Mouse (Mus musculus): Measurements from ENCODE around the gene Adam8. TPM values are rescaled to one million over a fixed set of nuclear protein-coding genes. Genes with fewer than 3 reads are reported as not detected.

Gene Adam8
- 2.8 and 4.0 TPM in 2 replicates for polyA plus RNA-seq (2015; fragmentation: Nextera tagmentation; extraction: Ambion mirVana)

GRCm38 (mm10) chr7:139992406-139992805 is at the start of gene Adam8:
Gene Adam8, minus strand, starts transcription at chr7:139992562.
- no peak within 1 kb of the TSS for H3K9ac ChIP-seq
- no peak within 1 kb of the TSS for H3K4me2 ChIP-seq (replicated peaks)
- WGBS: 34% methylated on average over 7 of the region's 7 CpGs
- H3K36me3 ChIP-seq: peaks cover 19% of the 10 kb centered on the region
- H3K9me3 ChIP-seq (replicated peaks): no peaks in the 10 kb centered on the region
- no peak within 1 kb of the TSS for H3K27ac ChIP-seq (replicated peaks)
- no peak within 1 kb of the TSS for H3K4me3 ChIP-seq (replicated peaks)
- no peaks in the 10 kb centered on the region for H3K27me3 ChIP-seq
- no peak for ATAC-seq (ENCODE audit: insufficient number of reproducible peaks, low FRiP score, low TSS enrichment, low read depth)
- peaks cover 16% of the 10 kb centered on the region for H3K4me1 ChIP-seq

GRCm38 (mm10) chr7:140037171-140037555 is 44.8 kb upstream of the Adam8 start:
- Histone ChIP-seq H3K9me3 (replicated peaks) (no peaks in the 10 kb centered on the region), H3K9ac (peak overlapping the region; percentile 89; the same call in 1 of the 2 replicates), H3K36me3 (peaks cover 38% of the 10 kb centered on the region), H3K27me3 (no peaks in the 10 kb centered on the region), H3K4me3 (replicated peaks) (peak overlapping the region; percentile 73), H3K27ac (replicated peaks) (no peak overlapping the region), H3K4me2 (replicated peaks) (peak overlapping the region; percentile 88), H3K4me1 (peaks cover 18% of the 10 kb centered on the region)
- 43% methylated on average over 3 of the region's 3 CpGs for WGBS
- ATAC-seq (ENCODE audit: insufficient number of reproducible peaks, low FRiP score, low TSS enrichment, low read depth): no peak

- Histone ChIP-seq H3K9me3 (replicated peaks) (no peaks in the 10 kb centered on the region), H3K4me2 (replicated peaks) (peak within 1 kb of the TSS; percentile 88), H3K4me3 (replicated peaks) (peak within 1 kb of the TSS; percentile 73), H3K27ac (replicated peaks) (peak within 1 kb of the TSS; percentile 94), H3K36me3 (peaks cover 42% of the 10 kb centered on the region), H3K9ac (peak within 1 kb of the TSS; percentile 89), H3K27me3 (no peaks in the 10 kb centered on the region), H3K4me1 (peaks cover 18% of the 10 kb centered on the region)
- 2% methylated on average over 68 of the region's 69 CpGs for WGBS
- ATAC-seq (ENCODE audit: insufficient number of reproducible peaks, low FRiP score, low TSS enrichment, low read depth): peak; percentile 96
Observed at GRCm38 (mm10) chr7:140036281-140037170, 44.2 kb upstream of the Adam8 start, which contains the start of the genes Zfp511 and Tubgcp2. Gene Zfp511, plus strand, starts transcription at chr7:140036391. Gene Tubgcp2, minus strand, starts transcription at chr7:140036669.

- Histone ChIP-seq H3K4me2 (replicated peaks) (peak overlapping the region; percentile 88), H3K4me3 (replicated peaks) (peak overlapping the region; percentile 73), H3K9ac (peak overlapping the region; percentile 89), H3K27me3 (no peaks in the 10 kb centered on the region), H3K27ac (replicated peaks) (peak overlapping the region; percentile 94), H3K9me3 (replicated peaks) (no peaks in the 10 kb centered on the region), H3K36me3 (peaks cover 50% of the 10 kb centered on the region), H3K4me1 (peaks cover 18% of the 10 kb centered on the region)
- WGBS: 9% methylated on average over 7 of the region's 7 CpGs
- ATAC-seq (ENCODE audit: insufficient number of reproducible peaks, low FRiP score, low TSS enrichment, low read depth): no peak
Observed at GRCm38 (mm10) chr7:140035456-140035855, 43.1 kb upstream of the Adam8 start.

- no peak overlapping the region for H3K9ac ChIP-seq
- WGBS: 95% methylated on average over 9 of the region's 9 CpGs
- peaks cover 55% of the 10 kb centered on the region for H3K36me3 ChIP-seq
- H3K27me3 ChIP-seq: no peaks in the 10 kb centered on the region
- H3K9me3 ChIP-seq (replicated peaks): no peaks in the 10 kb centered on the region
- peaks cover 18% of the 10 kb centered on the region for H3K4me1 ChIP-seq
- no peak overlapping the region for H3K27ac ChIP-seq (replicated peaks)
- no peak for ATAC-seq (ENCODE audit: insufficient number of reproducible peaks, low FRiP score, low TSS enrichment, low read depth)
- H3K4me3 ChIP-seq (replicated peaks): no peak overlapping the region
- no peak overlapping the region for H3K4me2 ChIP-seq (replicated peaks)
Observed at GRCm38 (mm10) chr7:140033386-140033785, 41.0 kb upstream of the Adam8 start.

GRCm38 (mm10) chr7:140032366-140032765 is 40.0 kb upstream of the Adam8 start:
- peaks cover 56% of the 10 kb centered on the region for H3K36me3 ChIP-seq
- no peak overlapping the region for H3K4me2 ChIP-seq (replicated peaks)
- H3K27me3 ChIP-seq: no peaks in the 10 kb centered on the region
- H3K4me1 ChIP-seq: peaks cover 15% of the 10 kb centered on the region
- ATAC-seq (ENCODE audit: insufficient number of reproducible peaks, low FRiP score, low TSS enrichment, low read depth): no peak
- H3K9ac ChIP-seq: no peak overlapping the region
- H3K27ac ChIP-seq (replicated peaks): no peak overlapping the region
- no peaks in the 10 kb centered on the region for H3K9me3 ChIP-seq (replicated peaks)
- 94% methylated on average over 10 of the region's 10 CpGs for WGBS
- H3K4me3 ChIP-seq (replicated peaks): no peak overlapping the region

- WGBS: 92% methylated on average over 12 of the region's 12 CpGs
Observed at GRCm38 (mm10) chr7:140031771-140032170, 39.4 kb upstream of the Adam8 start.

GRCm38 (mm10) chr7:140011336-140011735 is 19.0 kb upstream of the Adam8 start:
- WGBS: 97% methylated on average over 17 of the region's 17 CpGs

More at GRCm38 (mm10) chr7:140031771-140032170, 39.4 kb upstream of the Adam8 start:
- Histone ChIP-seq H3K36me3 (peaks cover 56% of the 10 kb centered on the region), H3K4me1 (peaks cover 9% of the 10 kb centered on the region), H3K4me2 (replicated peaks) (no peak overlapping the region), H3K9me3 (replicated peaks) (no peaks in the 10 kb centered on the region), H3K4me3 (replicated peaks) (no peak overlapping the region), H3K27ac (replicated peaks) (no peak overlapping the region), H3K27me3 (no peaks in the 10 kb centered on the region), H3K9ac (no peak overlapping the region)
- no peak for ATAC-seq (ENCODE audit: insufficient number of reproducible peaks, low FRiP score, low TSS enrichment, low read depth)

GRCm38 (mm10) chr7:140007781-140008180 is 15.4 kb upstream of the Adam8 start:
- Histone ChIP-seq H3K27me3 (no peaks in the 10 kb centered on the region), H3K9ac (no peak overlapping the region), H3K4me1 (no peaks in the 10 kb centered on the region), H3K4me3 (replicated peaks) (no peak overlapping the region), H3K27ac (replicated peaks) (no peak overlapping the region), H3K36me3 (peaks cover 55% of the 10 kb centered on the region), H3K4me2 (replicated peaks) (no peak overlapping the region), H3K9me3 (replicated peaks) (no peaks in the 10 kb centered on the region)
- ATAC-seq (ENCODE audit: insufficient number of reproducible peaks, low FRiP score, low TSS enrichment, low read depth): no peak
- 97% methylated on average over 9 of the region's 9 CpGs for WGBS

More at GRCm38 (mm10) chr7:140011336-140011735, 19.0 kb upstream of the Adam8 start:
- Histone ChIP-seq H3K9ac (no peak overlapping the region), H3K4me2 (replicated peaks) (no peak overlapping the region), H3K27ac (replicated peaks) (no peak overlapping the region), H3K4me3 (replicated peaks) (no peak overlapping the region), H3K9me3 (replicated peaks) (no peaks in the 10 kb centered on the region), H3K36me3 (peaks cover 36% of the 10 kb centered on the region), H3K27me3 (no peaks in the 10 kb centered on the region), H3K4me1 (no peaks in the 10 kb centered on the region)
- ATAC-seq (ENCODE audit: insufficient number of reproducible peaks, low FRiP score, low TSS enrichment, low read depth): no peak

GRCm38 (mm10) chr7:140006861-140007611 is 14.7 kb upstream of the Adam8 start:
- Histone ChIP-seq H3K27ac (replicated peaks) (no peak overlapping the region), H3K4me3 (replicated peaks) (no peak overlapping the region), H3K36me3 (peaks cover 60% of the 10 kb centered on the region), H3K4me2 (replicated peaks) (no peak overlapping the region), H3K27me3 (no peaks in the 10 kb centered on the region), H3K4me1 (no peaks in the 10 kb centered on the region), H3K9me3 (replicated peaks) (no peaks in the 10 kb centered on the region), H3K9ac (no peak overlapping the region)
- 91% methylated on average over 9 of the region's 9 CpGs for WGBS
- ATAC-seq (ENCODE audit: insufficient number of reproducible peaks, low FRiP score, low TSS enrichment, low read depth): no peak

- H3K4me1 ChIP-seq: no peaks in the 10 kb centered on the region
- H3K4me2 ChIP-seq (replicated peaks): no peak overlapping the region
- 93% methylated on average over 8 of the region's 8 CpGs for WGBS
- no peak for ATAC-seq (ENCODE audit: insufficient number of reproducible peaks, low FRiP score, low TSS enrichment, low read depth)
- no peaks in the 10 kb centered on the region for H3K27me3 ChIP-seq
- H3K9ac ChIP-seq: no peak overlapping the region
- H3K27ac ChIP-seq (replicated peaks): no peak overlapping the region
- no peak overlapping the region for H3K4me3 ChIP-seq (replicated peaks)
- no peaks in the 10 kb centered on the region for H3K9me3 ChIP-seq (replicated peaks)
- peaks cover 74% of the 10 kb centered on the region for H3K36me3 ChIP-seq
Observed at GRCm38 (mm10) chr7:140004666-140005065, 12.3 kb upstream of the Adam8 start.
